Mouse (Mus musculus) cerebellum, adult 11-12 months (tissue): ENCODE measurements around the gene Hoxa11.

Experiments used
- DNase-seq: peaks from one replicate; pipeline ENCODE4 v3.0.0; 2022

The Hoxa11 gene

GRCm38 (mm10) chr6:52245757-52246142 lies at the start of gene Hoxa11:
Gene Hoxa11 (minus strand): TSS chr6:52245810.
- no peak for DNase-seq

GRCm38 (mm10) chr6:52294616-52295015 lies 49.0 kb upstream of the Hoxa11 start:
- DNase-seq = no peak

- DNase-seq = no peak
These were observed 46.7 kb upstream of the Hoxa11 start for GRCm38 (mm10) chr6:52292328-52292727.

- DNase-seq = no peak
These were observed 45.6 kb upstream of the Hoxa11 start for GRCm38 (mm10) chr6:52291021-52291860.

GRCm38 (mm10) chr6:52290186-52290585 lies 44.6 kb upstream of the Hoxa11 start:
- DNase-seq = no peak

GRCm38 (mm10) chr6:52283896-52284295 lies 38.3 kb upstream of the Hoxa11 start:
- DNase-seq = no peak

- no peak for DNase-seq
These were observed 35.5 kb upstream of the Hoxa11 start for GRCm38 (mm10) chr6:52281084-52281483.

- DNase-seq = no peak
These were observed 31.3 kb upstream of the Hoxa11 start for GRCm38 (mm10) chr6:52276920-52277319.

- no peak for DNase-seq
These were observed 30.8 kb upstream of the Hoxa11 start for GRCm38 (mm10) chr6:52276382-52276781.

GRCm38 (mm10) chr6:52275563-52276280 lies 30.1 kb upstream of the Hoxa11 start:
- DNase-seq = no peak

GRCm38 (mm10) chr6:52274576-52274975 lies 29.0 kb upstream of the Hoxa11 start:
- no peak for DNase-seq

- DNase-seq = no peak
These were observed 28.2 kb upstream of the Hoxa11 start for GRCm38 (mm10) chr6:52273656-52274280.

GRCm38 (mm10) chr6:52272766-52273655 lies 27.4 kb upstream of the Hoxa11 start:
- DNase-seq = no peak

GRCm38 (mm10) chr6:52270494-52271480 lies 25.2 kb upstream of the Hoxa11 start:
- DNase-seq = no peak

GRCm38 (mm10) chr6:52268756-52269155 lies 23.1 kb upstream of the Hoxa11 start:
- DNase-seq = no peak

GRCm38 (mm10) chr6:52268341-52268740 lies 22.7 kb upstream of the Hoxa11 start:
- DNase-seq = no peak

GRCm38 (mm10) chr6:52267691-52268090 lies 22.1 kb upstream of the Hoxa11 start:
- DNase-seq = no peak

- no peak for DNase-seq
These were observed 21.6 kb upstream of the Hoxa11 start for GRCm38 (mm10) chr6:52267221-52267620.

GRCm38 (mm10) chr6:52266666-52266985 lies 21.0 kb upstream of the Hoxa11 start:
- no peak for DNase-seq

GRCm38 (mm10) chr6:52265913-52266665 lies 20.5 kb upstream of the Hoxa11 start:
- DNase-seq = no peak
